8 mouse cellular contexts compared by ENCODE assay signal in genomic region chr11:35142698-35143360, GRCm38 (mm10). TPM values are rescaled to one million over a fixed set of nuclear protein-coding genes. Genes with fewer than 3 reads are reported as not detected.
DNase-seq lines count a peak whose midpoint lies in the region; ATAC-seq and TF ChIP-seq lines count a peak whose summit lies in the region.
"Had no signal": no experiment of that assay in that cellular context is flagged by ENCODE, and none has a peak within 500 bp of the region (broad histone marks: within the 10 kb centered on the region; RNA-seq: fewer than 3 reads in every experiment).

No protein-coding gene starts in this region.

- H3K4me3 ChIP-seq in lung, embryonic 15.5 days, result no peak overlapping the region
- H3K4me3 ChIP-seq in gastrocnemius, adult 2 months, result no peak overlapping the region
- H3K4me3 ChIP-seq: heart, embryonic 13.5 days had no signal

- H3K4me2 ChIP-seq in lung, embryonic 15.5 days, result no peak overlapping the region
- H3K4me2 ChIP-seq: heart, embryonic 13.5 days had no signal

- no peak overlapping the region for H3K9ac ChIP-seq in lung, embryonic 15.5 days
- H3K9ac ChIP-seq: heart, embryonic 13.5 days had no signal

- no peak for TF ChIP-seq CTCF in gastrocnemius, adult 2 months (IDR thresholded peaks at IDR 0.05)

- no peaks in the 10 kb centered on the region for H3K36me3 ChIP-seq in lung, embryonic 15.5 days
- H3K36me3 ChIP-seq: heart, embryonic 13.5 days had no signal

- WGBS in lung, embryonic 15.5 days, result 46% methylated on average over 7 of the region's 7 CpGs

- peaks cover 9% of the 10 kb centered on the region for H3K4me1 ChIP-seq in lung, embryonic 15.5 days

- intact Hi-C loops in gastrocnemius, adult 2 months (cut with DNase I), result no loop called here

- H3K27ac ChIP-seq in lung, embryonic 15.5 days, result no peak overlapping the region
- no peak overlapping the region for H3K27ac ChIP-seq in gastrocnemius, adult 2 months
- H3K27ac ChIP-seq: heart, embryonic 13.5 days had no signal

- no peak for DNase-seq in lung, adult 18-20 months
- peak; percentile 45 to 50 for DNase-seq in cerebellum, postnatal 36 days
- peak; percentile 68 to 74 for DNase-seq in layer of hippocampus, postnatal 10 days (ENCODE audit: low spot score in 2 of 2)
- peak; percentile 63 for DNase-seq in right cerebral cortex, postnatal 14 days
- no peak for DNase-seq in testis, postnatal 14 days (ENCODE audit: low spot score)
- DNase-seq in gastrocnemius, adult 2 months, result no peak

- H3K27me3 ChIP-seq in lung, embryonic 15.5 days, result no peaks in the 10 kb centered on the region
- H3K27me3 ChIP-seq: heart, embryonic 13.5 days had no signal

- no peaks in the 10 kb centered on the region for H3K9me3 ChIP-seq in lung, embryonic 15.5 days
- H3K9me3 ChIP-seq: heart, embryonic 13.5 days had no signal

- peak; percentile 93 for ATAC-seq in lung, embryonic 15.5 days (ENCODE audit: borderline replicate concordance, extremely low read depth, low FRiP score, low TSS enrichment)

RNA-seq across cellular contexts. Expression of gene Slit3, which starts 21.8 kb away (rescaled TPM):
- polyA plus RNA-seq in lung, embryonic 15.5 days (2015; fragmentation: Nextera tagmentation; extraction: Ambion mirVana), result 17.9 and 21.4 TPM in 2 replicates
- 10 to 100 TPM; 98.5 to 98.8 TPM for total RNA-seq in layer of hippocampus, postnatal 10 days (2021)
- 10 to 100 TPM in 1 of 2 experiments, 1 to 10 TPM in 1; 9.2 to 10.9 TPM for total RNA-seq in gastrocnemius, adult 2 months (2021)

Comparison
In these comparisons a context has a peak if more than half of its experiments do, and no peak if none do; other contexts are left out.
1. DNase-seq: peak in cerebellum, postnatal 36 days (2 of 2), layer of hippocampus, postnatal 10 days (2 of 2) and right cerebral cortex, postnatal 14 days (single experiment); none in lung, adult 18-20 months (0 of 2), testis, postnatal 14 days (single experiment) and gastrocnemius, adult 2 months (single experiment).
2. RNA of gene Slit3, which starts 21.8 kb away (total RNA-seq): 98.5 to 98.8 TPM in layer of hippocampus, postnatal 10 days; 9.2 to 10.9 TPM in gastrocnemius, adult 2 months; every median in the first group is over 4 times any median in the second.